Mouse (Mus musculus) limb, embryonic 10.5 days (tissue): ENCODE data around the gene Runx1. TPM values are rescaled to one million over a fixed set of nuclear protein-coding genes. Genes with fewer than 3 reads are reported as not detected.

Experiments used
- DNase-seq: peaks from one replicate; pipeline ENCODE4 v3.0.0-alpha.2; 2017; ENCODE audit warnings: low spot score
- H3K27ac ChIP-seq: fragments of 300-500 bp; sonication (generic); 2 replicates; pipeline ENCODE4 v1.5.1; 2016; ENCODE audit warnings: mild to moderate bottlenecking
- H3K27me3 ChIP-seq: fragments of 300-500 bp; sonication (generic); 2 replicates; pipeline ENCODE4 v1.6.1; 2016; ENCODE audit warnings: low read depth, mild to moderate bottlenecking; ENCODE audit not compliant: poor library complexity, severe bottlenecking
- H3K36me3 ChIP-seq: fragments of 300-500 bp; sonication (generic); 2 replicates; pipeline ENCODE4 v1.6.1; 2016; ENCODE audit warnings: mild to moderate bottlenecking, moderate library complexity
- H3K4me1 ChIP-seq: fragments of 300-500 bp; sonication (generic); 2 replicates; pipeline ENCODE4 v1.6.1; 2016
- H3K4me3 ChIP-seq: fragments of 300-500 bp; sonication (generic); 2 replicates; pipeline ENCODE4 v1.5.1; 2016; ENCODE audit warnings: mild to moderate bottlenecking, moderate library complexity
- H3K9me3 ChIP-seq: fragments of 300-500 bp; sonication (generic); replicated peaks from 2 replicates; pipeline ENCODE4 v1.6.1; 2016; ENCODE audit warnings: mild to moderate bottlenecking
- WGBS: fragments of 180-500 bp; shearing (Covaris S2); methylation state at CpG from one replicate; pipeline ENCODE4 v1.1.7; 2016; 5-methylcytosine and 5-hydroxymethylcytosine counted together
- polyA plus RNA-seq: library from polyadenylated mRNA; unstranded; fragments of >200 nt; fragmentation: Nextera tagmentation; extraction: Ambion mirVana; gene quantifications from 2 replicates; pipeline ENCODE4 v1.2.1, GENCODE M21; 2016

Gene Runx1
- polyA plus RNA-seq, 1 experiment from 2014 or later = 1.2 TPM

DNA sequence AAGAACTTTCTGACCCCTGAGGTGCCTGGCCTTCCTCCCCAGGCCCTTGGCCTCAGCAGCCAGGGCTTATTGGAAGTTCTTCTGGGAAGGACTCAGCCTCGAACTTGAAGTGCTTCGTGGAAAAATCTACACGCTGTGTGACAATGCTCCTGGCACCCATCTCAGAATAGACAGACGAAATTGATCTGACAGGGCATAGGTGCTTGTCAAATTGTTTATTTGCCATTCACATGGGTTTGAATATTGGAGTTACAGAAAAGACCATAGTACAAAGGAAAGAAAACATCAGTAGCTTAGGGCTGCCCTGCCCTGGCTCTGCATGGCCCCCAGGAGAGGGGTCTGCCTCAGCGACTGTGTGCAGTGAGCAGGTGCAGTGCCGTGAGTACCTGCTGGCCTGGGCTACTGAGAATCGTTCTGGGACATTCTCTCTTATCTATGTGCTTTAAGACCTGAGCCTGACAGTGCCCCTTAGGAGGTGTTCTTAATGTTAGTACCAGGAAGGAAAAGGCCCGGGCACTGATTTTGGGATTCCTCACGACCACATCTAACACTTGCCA lies 224.6 kb downstream of the Runx1 start:
- no peaks in the 10 kb centered on the region for H3K9me3 ChIP-seq
- peaks cover 43% of the 10 kb centered on the region for H3K27me3 ChIP-seq
- H3K4me1 ChIP-seq = peaks cover 24% of the 10 kb centered on the region
- 88% methylated on average over 9 of the region's 9 CpGs for whole genome bisulfite sequencing
- H3K36me3 ChIP-seq = no peaks in the 10 kb centered on the region
- no peak overlapping the region for H3K4me3 ChIP-seq
- no peak overlapping the region for H3K27ac ChIP-seq
- no peak for DNase-seq

DNA sequence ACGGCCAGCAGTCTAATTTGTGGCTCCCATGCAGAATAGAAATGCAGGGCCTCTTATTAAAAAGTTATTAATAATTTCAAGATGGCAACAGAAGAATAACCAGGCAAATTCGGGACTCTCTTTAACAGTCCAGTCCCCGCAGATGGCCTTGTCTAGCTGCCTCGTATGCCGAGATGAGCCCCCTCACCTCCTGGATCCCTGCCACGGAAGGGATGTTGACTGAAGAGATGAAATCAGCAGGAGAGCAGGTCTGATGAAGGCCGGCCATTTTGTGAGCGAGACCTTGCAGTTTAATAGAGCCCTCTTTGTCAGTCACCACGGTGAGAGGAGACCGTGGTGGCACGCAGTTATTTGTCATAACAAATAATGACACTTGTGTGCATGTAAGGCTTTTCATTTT lies 226.5 kb downstream of the Runx1 start:
- H3K27ac ChIP-seq = no peak overlapping the region
- peaks cover 24% of the 10 kb centered on the region for H3K27me3 ChIP-seq
- 87% methylated on average over 11 of the region's 11 CpGs for WGBS
- peaks cover 14% of the 10 kb centered on the region; the same call in 1 of the 2 replicates for H3K4me1 ChIP-seq
- no peaks in the 10 kb centered on the region for H3K36me3 ChIP-seq
- DNase-seq = no peak
- no peak overlapping the region for H3K4me3 ChIP-seq
- H3K9me3 ChIP-seq = no peaks in the 10 kb centered on the region

GRCm38 (mm10) chr16:92597655-92598054 lies 228.3 kb downstream of the Runx1 start:
- 80% methylated on average over 11 of the region's 11 CpGs for WGBS
- Histone ChIP-seq H3K4me3 (no peak overlapping the region), H3K27ac (no peak overlapping the region), H3K4me1 (peaks cover 16% of the 10 kb centered on the region), H3K9me3 (no peaks in the 10 kb centered on the region), H3K27me3 (peaks cover 14% of the 10 kb centered on the region), H3K36me3 (no peaks in the 10 kb centered on the region)
- no peak for DNase-seq

DNA sequence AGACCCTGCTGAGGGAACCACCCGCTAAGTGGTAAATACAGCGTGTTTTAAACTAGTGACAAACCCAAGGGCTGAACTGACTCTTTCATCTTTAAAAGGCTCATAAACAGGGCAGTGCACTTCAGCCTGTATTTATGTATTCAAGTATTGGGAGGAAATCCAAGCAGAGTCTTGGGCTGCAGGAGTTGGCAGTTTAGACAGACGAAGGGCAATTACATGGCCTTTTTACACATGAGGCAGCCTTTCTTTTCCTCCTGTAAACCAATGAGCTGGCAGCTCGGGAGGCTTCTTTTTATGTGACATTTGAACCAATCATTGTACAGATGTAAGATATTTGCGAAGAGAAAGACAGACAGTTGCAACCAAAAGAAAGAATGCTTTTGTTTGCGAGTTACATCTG lies 233.7 kb downstream of the Runx1 start:
- Histone ChIP-seq H3K4me3 (no peak overlapping the region), H3K27me3 (peaks cover 4% of the 10 kb centered on the region; the same call in 1 of the 2 replicates), H3K27ac (0 out of 2 replicates have a peak overlapping the region, but pooled peaks have one; percentile 6), H3K36me3 (no peaks in the 10 kb centered on the region), H3K9me3 (0 out of 2 replicates have a peak, but pooled peaks cover 2% of the 10 kb centered on the region), H3K4me1 (peaks cover 9% of the 10 kb centered on the region)
- no peak for DNase-seq
- 54% methylated on average over 6 of the region's 6 CpGs for WGBS

GRCm38 (mm10) chr16:92591783-92592182 lies 234.2 kb downstream of the Runx1 start:
- H3K27ac ChIP-seq = no peak overlapping the region
- H3K9me3 ChIP-seq = 0 out of 2 replicates have a peak, but pooled peaks cover 2% of the 10 kb centered on the region
- DNase-seq = no peak
- peaks cover 9% of the 10 kb centered on the region for H3K4me1 ChIP-seq
- H3K4me3 ChIP-seq = no peak overlapping the region
- no peaks in the 10 kb centered on the region; the same call in 1 of the 2 replicates for H3K27me3 ChIP-seq
- no peaks in the 10 kb centered on the region for H3K36me3 ChIP-seq
- 88% methylated on average over 6 of the region's 6 CpGs for WGBS

DNA sequence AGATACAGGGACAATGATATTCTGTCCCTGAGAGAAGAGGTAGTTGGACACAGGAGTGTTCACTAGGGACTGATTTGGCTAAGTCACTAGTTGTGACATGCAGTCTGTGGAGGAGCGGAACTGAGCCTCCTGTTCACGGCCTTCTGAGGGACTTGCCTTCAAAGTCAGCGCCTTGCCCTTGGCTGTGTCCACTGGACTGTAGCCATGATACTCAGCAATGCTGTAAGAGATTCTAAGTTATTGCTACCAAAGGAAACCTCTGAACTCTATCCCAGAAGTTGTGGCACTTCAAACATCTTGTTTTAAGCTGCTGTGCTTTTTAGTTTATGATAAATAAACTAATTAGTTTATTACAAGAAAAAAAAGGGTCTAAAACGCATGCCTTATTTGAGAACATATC lies 238.1 kb downstream of the Runx1 start:
- H3K9me3 ChIP-seq = 0 out of 2 replicates have a peak, but pooled peaks cover 2% of the 10 kb centered on the region
- no peak overlapping the region for H3K4me3 ChIP-seq
- no peak for DNase-seq
- H3K27me3 ChIP-seq = no peaks in the 10 kb centered on the region
- WGBS = 89% methylated on average over 4 of the region's 4 CpGs
- H3K36me3 ChIP-seq = no peaks in the 10 kb centered on the region
- H3K27ac ChIP-seq = no peak overlapping the region
- peaks cover 9% of the 10 kb centered on the region for H3K4me1 ChIP-seq

DNA sequence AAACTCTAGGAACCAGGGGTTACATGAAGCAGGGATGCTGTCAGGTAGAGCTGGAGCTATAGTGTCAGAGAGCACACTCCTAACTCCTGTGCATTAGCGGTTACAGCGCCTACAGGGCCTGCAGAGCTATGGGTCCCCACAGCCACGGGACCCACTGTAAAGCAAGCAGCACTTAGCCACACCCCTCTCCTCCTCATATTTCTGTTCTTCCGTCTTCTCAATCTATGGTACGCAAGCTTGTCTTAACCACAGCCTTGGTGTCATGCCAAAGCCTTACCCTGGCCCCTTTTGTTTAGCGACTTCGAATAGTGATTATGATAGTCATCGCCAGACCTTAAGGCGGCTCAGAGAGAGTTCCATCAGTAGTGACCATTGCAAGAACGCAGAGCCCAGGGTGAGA lies 244.2 kb downstream of the Runx1 start:
- no peaks in the 10 kb centered on the region for H3K36me3 ChIP-seq
- peaks cover 29% of the 10 kb centered on the region for H3K4me1 ChIP-seq
- H3K27me3 ChIP-seq = 0 out of 2 replicates have a peak, but pooled peaks cover 6% of the 10 kb centered on the region
- no peak overlapping the region for H3K27ac ChIP-seq
- DNase-seq = no peak
- 81% methylated on average over 10 of the region's 10 CpGs for WGBS
- no peaks in the 10 kb centered on the region for H3K9me3 ChIP-seq
- no peak overlapping the region for H3K4me3 ChIP-seq

GRCm38 (mm10) chr16:92580981-92581380 lies 245.0 kb downstream of the Runx1 start:
- no peaks in the 10 kb centered on the region for H3K9me3 ChIP-seq
- 63% methylated on average over 10 of the region's 10 CpGs for WGBS
- no peaks in the 10 kb centered on the region for H3K36me3 ChIP-seq
- peaks cover 37% of the 10 kb centered on the region for H3K4me1 ChIP-seq
- H3K4me3 ChIP-seq = no peak overlapping the region
- no peak for DNase-seq
- peak overlapping the region; percentile 58; the same call in 1 of the 2 replicates for H3K27ac ChIP-seq
- 0 out of 2 replicates have a peak, but pooled peaks cover 6% of the 10 kb centered on the region for H3K27me3 ChIP-seq

- Histone ChIP-seq H3K4me3 (no peak overlapping the region), H3K27me3 (0 out of 2 replicates have a peak, but pooled peaks cover 6% of the 10 kb centered on the region), H3K36me3 (no peaks in the 10 kb centered on the region), H3K4me1 (peaks cover 37% of the 10 kb centered on the region), H3K27ac (peak overlapping the region; percentile 47), H3K9me3 (no peaks in the 10 kb centered on the region)
- DNase-seq = no peak
- WGBS = 86% methylated on average over 7 of the region's 7 CpGs
Observed at GRCm38 (mm10) chr16:92578915-92579653, 246.9 kb downstream of the Runx1 start.

DNA sequence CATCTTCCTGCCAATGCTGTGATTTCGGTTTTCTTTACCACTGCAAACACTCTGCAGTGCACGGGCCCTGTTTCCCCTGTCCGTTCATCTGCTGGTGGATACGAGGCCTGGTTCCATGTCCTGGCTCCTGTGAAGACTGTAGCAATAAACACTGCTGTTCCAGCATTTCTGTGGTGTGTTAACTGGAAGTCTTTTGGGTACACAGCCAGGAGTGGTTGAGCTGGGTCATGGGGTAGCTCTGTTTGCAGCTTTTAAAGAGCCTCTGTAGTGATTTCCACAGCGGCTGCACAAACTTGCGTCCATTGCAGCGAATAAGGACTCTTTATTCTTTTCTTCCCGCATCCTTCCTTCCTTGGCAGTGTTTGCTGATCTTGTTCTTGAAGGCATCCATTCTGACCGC lies 248.6 kb downstream of the Runx1 start:
- 90% methylated on average over 9 of the region's 9 CpGs for WGBS
- Histone ChIP-seq H3K27ac (no peak overlapping the region), H3K4me1 (peaks cover 41% of the 10 kb centered on the region)

DNA sequence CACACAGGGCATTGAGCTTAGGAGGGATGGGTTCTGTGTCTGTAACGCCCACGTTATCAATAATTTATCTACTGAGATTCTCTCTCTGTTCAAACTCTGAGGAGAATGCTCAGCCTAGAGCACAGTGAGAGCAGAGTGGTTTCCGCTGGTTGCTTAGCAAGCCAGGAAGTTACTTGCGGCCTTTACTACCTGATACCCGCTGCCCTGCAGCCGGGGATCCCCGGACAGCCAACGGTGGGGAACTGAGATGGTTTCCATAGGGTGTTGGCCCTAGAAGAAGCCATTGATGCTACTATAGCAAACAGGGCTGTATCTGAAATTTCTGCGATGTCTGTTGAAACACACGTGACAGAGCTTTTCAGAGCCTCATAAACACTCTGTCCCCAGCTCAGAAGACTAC lies 250.2 kb downstream of the Runx1 start:
- Histone ChIP-seq H3K36me3 (no peaks in the 10 kb centered on the region), H3K4me3 (no peak overlapping the region), H3K27ac (no peak overlapping the region), H3K9me3 (no peaks in the 10 kb centered on the region), H3K27me3 (no peaks in the 10 kb centered on the region), H3K4me1 (peaks cover 25% of the 10 kb centered on the region)
- 81% methylated on average over 10 of the region's 10 CpGs for WGBS
- DNase-seq = no peak

More for the DNA sequence above, 248.6 kb downstream of the Runx1 start:
- no peaks in the 10 kb centered on the region for H3K9me3 ChIP-seq
- 0 out of 2 replicates have a peak, but pooled peaks cover 6% of the 10 kb centered on the region for H3K27me3 ChIP-seq
- DNase-seq = no peak
- no peak overlapping the region for H3K4me3 ChIP-seq
- no peaks in the 10 kb centered on the region for H3K36me3 ChIP-seq

GRCm38 (mm10) chr16:92573193-92573592 lies 252.8 kb downstream of the Runx1 start:
- no peak overlapping the region for H3K4me3 ChIP-seq
- no peaks in the 10 kb centered on the region for H3K36me3 ChIP-seq
- H3K27ac ChIP-seq = 0 out of 2 replicates have a peak overlapping the region, but pooled peaks have one; percentile 0
- peaks cover 15% of the 10 kb centered on the region for H3K4me1 ChIP-seq
- no peaks in the 10 kb centered on the region for H3K27me3 ChIP-seq
- WGBS = 63% methylated on average over 4 of the region's 4 CpGs
- H3K9me3 ChIP-seq = no peaks in the 10 kb centered on the region
- DNase-seq = no peak

GRCm38 (mm10) chr16:92571246-92571645 lies 254.7 kb downstream of the Runx1 start:
- Histone ChIP-seq H3K9me3 (no peaks in the 10 kb centered on the region), H3K4me3 (no peak overlapping the region), H3K27ac (no peak overlapping the region), H3K27me3 (peaks cover 9% of the 10 kb centered on the region; the same call in 1 of the 2 replicates), H3K4me1 (peaks cover 12% of the 10 kb centered on the region), H3K36me3 (no peaks in the 10 kb centered on the region)
- 90% methylated on average over 11 of the region's 11 CpGs for WGBS
- no peak for DNase-seq
